Mouse (Mus musculus) testis, adult 2 months (tissue): Measurements from ENCODE around the gene Slamf7. TPM values are rescaled to one million over a fixed set of nuclear protein-coding genes. Genes with fewer than 3 reads are reported as not detected.

ENCODE experiments used
- H3K27ac ChIP-seq: fragments of 200-500 bp; 2 replicates; pipeline ENCODE4 v1.5.1; 2012; ENCODE audit warnings: low read depth, low read length; ENCODE audit not compliant: control insufficient read depth, insufficient read depth
- H3K27me3 ChIP-seq: fragments of 200-500 bp; 2 replicates; pipeline ENCODE4 v1.6.1; 2012; ENCODE audit warnings: mild to moderate bottlenecking, low read length, moderate library complexity; ENCODE audit not compliant: control insufficient read depth, insufficient read depth
- H3K36me3 ChIP-seq: fragments of 200-500 bp; 2 replicates; pipeline ENCODE4 v1.6.1; 2012; ENCODE audit warnings: mild to moderate bottlenecking, low read length; ENCODE audit not compliant: control insufficient read depth, insufficient read depth
- H3K4me1 ChIP-seq: fragments of 200-500 bp; 2 replicates; pipeline ENCODE4 v1.6.1; 2012; ENCODE audit warnings: low read length; ENCODE audit not compliant: control insufficient read depth, insufficient read depth
- H3K4me3 ChIP-seq: fragments of 200-500 bp; 2 replicates; pipeline ENCODE4 v1.5.1; 2012; ENCODE audit warnings: low read depth, mild to moderate bottlenecking, low read length, moderate library complexity, mixed read lengths; ENCODE audit not compliant: control insufficient read depth
- CTCF ChIP-seq: fragments of 200-500 bp; IDR thresholded peaks from 2 replicates; pipeline ENCODE4 v1.5.1; 2012; ENCODE audit warnings: low read depth, mild to moderate bottlenecking, inconsistent platforms, low read length, moderate library complexity; ENCODE audit not compliant: control insufficient read depth, insufficient read depth, insufficient replicate concordance
- POLR2A ChIP-seq: fragments of 200-500 bp; IDR thresholded peaks from 2 replicates; pipeline ENCODE4 v1.6.1; 2012; ENCODE audit warnings: low read depth, mild to moderate bottlenecking, inconsistent platforms, low read length, moderate library complexity; ENCODE audit not compliant: control insufficient read depth
- polyA plus RNA-seq: library from polyadenylated mRNA; depleted of rRNA; stranded (reverse); fragments of >200 nt; gene quantifications from 2 replicates; pipeline ENCODE4 v1.2.3, GENCODE M21; 2012; rRNA removed

Slamf7 gene
- 16.0 and 19.5 TPM in 2 replicates for polyA plus RNA-seq

DNA sequence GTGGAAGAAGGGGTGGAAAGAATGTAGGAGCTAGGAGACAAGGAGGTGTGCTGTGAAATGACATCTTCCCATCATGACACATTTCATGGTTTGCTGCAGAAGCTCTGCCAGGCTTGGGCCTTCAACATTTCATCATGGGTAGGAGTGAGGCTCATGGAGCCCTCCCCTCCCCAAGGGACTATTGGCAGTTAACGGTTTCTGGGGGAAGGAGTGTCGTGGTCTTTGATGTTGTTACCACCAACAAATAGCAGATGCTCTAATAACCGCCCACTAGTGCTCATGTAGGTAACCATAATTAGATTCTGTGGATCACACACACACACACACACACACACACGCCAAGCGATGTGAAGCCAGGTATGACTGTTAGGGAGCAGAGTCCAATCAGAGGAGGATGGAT lies at the start of gene Slamf7:
Gene Slamf7, minus strand, starts transcription at position 302 of the 400 bp plus-strand sequence.
- Histone ChIP-seq H3K27ac (peak within 1 kb of the TSS; percentile 69; the same call in 1 of the 2 replicates), H3K27me3 (no peaks in the 10 kb centered on the region), H3K4me3 (peak within 1 kb of the TSS; percentile 76), H3K4me1 (peaks cover 3% of the 10 kb centered on the region), H3K36me3 (no peaks in the 10 kb centered on the region; the same call in 1 of the 2 replicates)
- TF ChIP-seq POLR2A (no peak; the same call in 1 of the 2 replicates), CTCF (no peak)

- Histone ChIP-seq H3K36me3 (no peaks in the 10 kb centered on the region), H3K4me1 (no peaks in the 10 kb centered on the region), H3K27me3 (no peaks in the 10 kb centered on the region), H3K4me3 (no peak overlapping the region), H3K27ac (no peak overlapping the region)
- TF ChIP-seq POLR2A: no peak
- no peak for TF ChIP-seq CTCF
Observed at GRCm38 (mm10) chr1:171698983-171699382, 46.1 kb upstream of the Slamf7 start.

DNA sequence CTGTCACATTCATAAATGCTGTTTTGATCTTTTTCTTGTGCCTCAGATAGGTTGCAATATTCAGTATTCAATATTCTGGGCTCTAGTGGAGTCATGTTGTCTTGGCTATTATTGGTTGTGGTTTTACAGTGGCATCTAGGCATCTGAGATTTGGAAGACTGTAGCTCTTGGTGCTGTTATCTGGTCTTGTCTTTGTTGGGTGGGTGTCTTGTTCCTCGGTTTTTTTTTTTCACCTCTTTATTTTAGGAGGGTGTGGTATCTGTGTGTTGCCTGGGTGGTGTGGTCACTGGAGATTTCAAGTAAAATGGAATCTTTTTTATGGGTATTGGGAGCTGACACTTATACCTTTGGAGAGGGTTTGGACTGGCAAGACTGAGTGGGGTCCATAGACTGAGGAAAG lies 41.1 kb upstream of the Slamf7 start:
- no peak overlapping the region for H3K27ac ChIP-seq
- no peak for TF ChIP-seq POLR2A
- no peak for TF ChIP-seq CTCF
- H3K36me3 ChIP-seq: no peaks in the 10 kb centered on the region
- no peak overlapping the region for H3K4me3 ChIP-seq
- no peaks in the 10 kb centered on the region for H3K27me3 ChIP-seq
- H3K4me1 ChIP-seq: no peaks in the 10 kb centered on the region

GRCm38 (mm10) chr1:171687320-171687719 lies 34.5 kb upstream of the Slamf7 start:
- Histone ChIP-seq H3K4me1 (no peaks in the 10 kb centered on the region), H3K4me3 (no peak overlapping the region), H3K36me3 (no peaks in the 10 kb centered on the region), H3K27me3 (no peaks in the 10 kb centered on the region), H3K27ac (no peak overlapping the region)
- TF ChIP-seq POLR2A: no peak
- no peak for TF ChIP-seq CTCF

- TF ChIP-seq POLR2A: no peak
- TF ChIP-seq CTCF: no peak
- no peak overlapping the region for H3K27ac ChIP-seq
- no peaks in the 10 kb centered on the region for H3K36me3 ChIP-seq
- no peaks in the 10 kb centered on the region for H3K27me3 ChIP-seq
- no peaks in the 10 kb centered on the region for H3K4me1 ChIP-seq
- H3K4me3 ChIP-seq: no peak overlapping the region
Observed at GRCm38 (mm10) chr1:171684923-171685322, 32.1 kb upstream of the Slamf7 start.

DNA sequence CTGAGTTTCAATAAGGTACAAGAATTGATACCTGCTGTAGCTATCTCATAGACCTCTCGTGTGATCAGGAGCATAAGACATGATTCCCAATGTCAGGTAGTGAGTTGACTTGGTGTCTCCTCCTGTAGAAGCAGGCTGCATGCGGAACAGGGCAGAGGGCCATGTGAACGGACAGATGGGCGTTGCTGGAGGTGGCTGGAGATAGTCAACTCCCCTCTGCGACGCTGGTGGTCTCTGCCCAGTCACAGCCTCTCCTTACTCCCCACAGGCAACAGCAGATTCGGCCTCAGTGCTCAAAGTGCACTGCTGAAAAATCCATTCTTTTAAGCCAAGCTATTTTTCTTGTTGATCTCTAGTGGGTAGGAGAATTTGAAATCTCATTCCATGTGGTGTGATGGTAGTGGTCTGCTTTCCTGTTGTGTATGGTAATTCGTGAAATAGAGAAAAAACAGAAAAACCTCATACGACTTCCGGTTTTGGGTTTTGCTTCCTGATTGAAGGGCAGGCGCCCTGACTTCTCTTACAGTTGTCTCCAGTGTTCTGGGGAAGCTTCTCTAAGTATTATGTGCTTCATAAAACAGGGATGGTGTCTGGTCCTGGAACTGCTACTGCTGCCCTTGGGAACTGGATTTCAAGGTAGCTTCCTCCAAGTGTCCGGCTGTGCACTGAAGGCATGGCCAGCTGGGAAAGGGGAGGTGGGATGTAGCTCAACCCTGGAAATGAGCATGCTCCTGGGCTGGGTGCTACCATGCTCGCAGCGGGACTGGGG lies 28.9 kb upstream of the Slamf7 start, which contains the start of gene Cd48:
Gene Cd48, plus strand, starts transcription at position 479 of the 769 bp plus-strand sequence.
- Histone ChIP-seq H3K27ac (peak within 1 kb of the TSS; percentile 42; the same call in 1 of the 2 replicates), H3K36me3 (no peaks in the 10 kb centered on the region), H3K4me3 (no peak within 1 kb of the TSS), H3K4me1 (peaks cover 2% of the 10 kb centered on the region; the same call in 1 of the 2 replicates), H3K27me3 (no peaks in the 10 kb centered on the region)
- TF ChIP-seq CTCF (no peak), POLR2A (no peak)

DNA sequence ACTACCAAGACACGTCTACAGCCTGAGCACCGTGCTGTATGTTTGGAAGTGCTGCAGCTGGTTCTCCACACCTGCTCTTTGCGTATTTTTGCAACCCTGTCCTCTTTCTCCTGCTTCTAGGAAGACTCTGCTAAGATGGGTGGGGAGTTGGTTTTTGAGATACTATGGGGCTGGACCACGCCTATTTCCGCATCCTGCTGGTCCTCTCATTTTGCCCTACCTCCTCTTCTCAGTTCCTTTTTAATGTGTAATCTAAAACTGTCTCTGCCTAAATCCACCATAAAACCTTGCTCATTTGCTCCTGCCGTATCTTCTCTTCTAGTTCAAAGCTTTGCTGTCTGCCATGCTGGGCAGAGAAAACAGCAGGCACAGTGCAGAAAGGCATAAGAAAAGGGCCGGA lies 28.2 kb upstream of the Slamf7 start:
- Histone ChIP-seq H3K36me3 (no peaks in the 10 kb centered on the region), H3K27ac (no peak overlapping the region), H3K4me1 (peaks cover 2% of the 10 kb centered on the region; the same call in 1 of the 2 replicates), H3K4me3 (no peak overlapping the region), H3K27me3 (no peaks in the 10 kb centered on the region)
- no peak for TF ChIP-seq CTCF
- no peak for TF ChIP-seq POLR2A
